Mouse (Mus musculus) bone marrow, adult 2 months (tissue): Measurements from ENCODE around the gene Ccdc43. TPM values are rescaled to one million over a fixed set of nuclear protein-coding genes. Genes with fewer than 3 reads are reported as not detected.

ENCODE experiments used
- H3K27ac ChIP-seq: fragments of 200-500 bp; 2 replicates; pipeline ENCODE4 v1.5.1; 2012; ENCODE audit warnings: low read depth, mild to moderate bottlenecking, control low read depth, inconsistent platforms, low read length; ENCODE audit not compliant: control insufficient read depth, poor library complexity, insufficient read depth
- H3K4me1 ChIP-seq: fragments of 200-500 bp; 2 replicates; pipeline ENCODE4 v1.6.1; 2011; ENCODE audit warnings: low read length; ENCODE audit not compliant: control insufficient read depth, insufficient read depth
- H3K4me3 ChIP-seq: fragments of 200-500 bp; replicated peaks from 2 replicates; pipeline ENCODE3; 2011; ENCODE audit warnings: mild to moderate bottlenecking, low read depth, low read length, control low read depth; ENCODE audit not compliant: control insufficient read depth
- CTCF ChIP-seq: fragments of 200-500 bp; IDR thresholded peaks from 2 replicates; pipeline ENCODE4 v1.5.1; 2011; ENCODE audit warnings: low read length, control low read depth; ENCODE audit not compliant: control insufficient read depth, insufficient read depth
- POLR2A ChIP-seq: fragments of 200-500 bp; IDR thresholded peaks from 2 replicates; pipeline ENCODE4 v1.6.1; 2011; ENCODE audit warnings: low read depth, mild to moderate bottlenecking, control low read depth, low read length, borderline replicate concordance; ENCODE audit not compliant: control insufficient read depth
- WGBS: fragments of 180-500 bp; shearing (Covaris S2); methylation state at CpG from one replicate; pipeline ENCODE4 v1.1.7; 2018; 5-methylcytosine and 5-hydroxymethylcytosine counted together
- polyA plus RNA-seq: library from polyadenylated mRNA; stranded (reverse); fragments of >200 nt; gene quantifications from 2 replicates; pipeline ENCODE4 v1.2.4, GENCODE M21; 2011; ENCODE audit warnings: low replicate concordance; ENCODE audit not compliant: missing spikeins, insufficient read depth, insufficient read length

Ccdc43 gene
- 8.1 and 17.1 TPM in 2 replicates for polyA plus RNA-seq

- TF ChIP-seq POLR2A (peak; percentile 90), CTCF (no peak)
- WGBS: under 1% methylated on average over 49 of the region's 49 CpGs
- Histone ChIP-seq H3K27ac (no peak within 1 kb of the TSS; the same call in 1 of the 2 replicates), H3K4me3 (peak within 1 kb of the TSS; percentile 77), H3K4me1 (no peaks in the 10 kb centered on the region)
These were observed at the start of gene Ccdc43 for GRCm38 (mm10) chr11:102697338-102698017. Gene Ccdc43, minus strand, starts transcription at chr11:102697782.

- Histone ChIP-seq H3K27ac (no peak overlapping the region), H3K4me1 (no peaks in the 10 kb centered on the region), H3K4me3 (no peak overlapping the region)
- WGBS: 72% methylated on average over 3 of the region's 3 CpGs
- no peak for TF ChIP-seq CTCF
- TF ChIP-seq POLR2A: no peak
These were observed 47.2 kb upstream of the Ccdc43 start for GRCm38 (mm10) chr11:102744746-102745145.

GRCm38 (mm10) chr11:102742843-102743242 is 45.3 kb upstream of the Ccdc43 start:
- no peak overlapping the region for H3K4me3 ChIP-seq
- no peak overlapping the region for H3K27ac ChIP-seq
- TF ChIP-seq CTCF (no peak), POLR2A (no peak)
- no peaks in the 10 kb centered on the region for H3K4me1 ChIP-seq
- WGBS: 90% methylated on average over 5 of the region's 5 CpGs

GRCm38 (mm10) chr11:102742066-102742465 is 44.5 kb upstream of the Ccdc43 start:
- no peak overlapping the region for H3K27ac ChIP-seq
- no peaks in the 10 kb centered on the region for H3K4me1 ChIP-seq
- no peak overlapping the region for H3K4me3 ChIP-seq
- WGBS: 82% methylated on average over 7 of the region's 7 CpGs
- no peak for TF ChIP-seq CTCF

- no peaks in the 10 kb centered on the region for H3K4me1 ChIP-seq
- TF ChIP-seq POLR2A: no peak
- TF ChIP-seq CTCF: no peak
- H3K4me3 ChIP-seq: no peak overlapping the region
- no peak overlapping the region for H3K27ac ChIP-seq
- WGBS: 26% methylated on average over 22 of the region's 22 CpGs
These were observed 43.8 kb upstream of the Ccdc43 start for GRCm38 (mm10) chr11:102741129-102741950.

GRCm38 (mm10) chr11:102740634-102741033 is 43.1 kb upstream of the Ccdc43 start:
- H3K27ac ChIP-seq: no peak overlapping the region
- TF ChIP-seq POLR2A: no peak
- no peak for TF ChIP-seq CTCF
- WGBS: 68% methylated on average over 11 of the region's 11 CpGs
- H3K4me3 ChIP-seq: no peak overlapping the region
- no peaks in the 10 kb centered on the region for H3K4me1 ChIP-seq

- H3K4me1 ChIP-seq: no peaks in the 10 kb centered on the region
- H3K27ac ChIP-seq: no peak overlapping the region
- WGBS: 14% methylated on average over 20 of the region's 20 CpGs
- TF ChIP-seq CTCF (peak; percentile 36; the same call in 1 of the 2 replicates), POLR2A (no peak)
- H3K4me3 ChIP-seq: no peak overlapping the region
These were observed 41.8 kb upstream of the Ccdc43 start for GRCm38 (mm10) chr11:102739278-102739966.

- TF ChIP-seq CTCF (no peak), POLR2A (no peak)
- H3K4me3 ChIP-seq: no peak overlapping the region
- 84% methylated on average over 3 of the region's 3 CpGs for WGBS
- H3K27ac ChIP-seq: no peak overlapping the region
- H3K4me1 ChIP-seq: no peaks in the 10 kb centered on the region
These were observed 40.5 kb upstream of the Ccdc43 start for GRCm38 (mm10) chr11:102738046-102738445.
